Mouse (Mus musculus): ENCODE data around the gene Pphln1. TPM values are rescaled to one million over a fixed set of nuclear protein-coding genes. Genes with fewer than 3 reads are reported as not detected.
"Not testable (repeated sequence)": the region's sequence is repeated elsewhere in the genome, so short reads cannot be mapped to it uniquely, and the experiment has no call there.

Gene Pphln1
- polyA plus RNA-seq (2015; fragmentation: Nextera tagmentation; extraction: Ambion mirVana) = 48.3 and 52.2 TPM in 2 replicates

- H3K36me3 ChIP-seq = peaks cover 24% of the 10 kb centered on the region
- peak; percentile 96 for ATAC-seq (ENCODE audit: low FRiP score)
- peak within 1 kb of the TSS; percentile 97 for H3K9ac ChIP-seq
- H3K27me3 ChIP-seq = no peaks in the 10 kb centered on the region
- no peaks in the 10 kb centered on the region for H3K9me3 ChIP-seq
- peak within 1 kb of the TSS; percentile 88 for H3K4me2 ChIP-seq
- H3K4me3 ChIP-seq = peak within 1 kb of the TSS; percentile 96
- under 1% methylated on average over 98 of the region's 100 CpGs for WGBS
- H3K4me1 ChIP-seq (replicated peaks) = peaks cover 46% of the 10 kb centered on the region
- H3K27ac ChIP-seq = peak within 1 kb of the TSS; percentile 93
Observed at GRCm38 (mm10) chr15:93397826-93398698, at the start of gene Pphln1, which contains the start of gene Zcrb1. Gene Pphln1 (plus strand): TSS chr15:93398350. Gene Zcrb1 (minus strand): TSS chr15:93398334.

DNA sequence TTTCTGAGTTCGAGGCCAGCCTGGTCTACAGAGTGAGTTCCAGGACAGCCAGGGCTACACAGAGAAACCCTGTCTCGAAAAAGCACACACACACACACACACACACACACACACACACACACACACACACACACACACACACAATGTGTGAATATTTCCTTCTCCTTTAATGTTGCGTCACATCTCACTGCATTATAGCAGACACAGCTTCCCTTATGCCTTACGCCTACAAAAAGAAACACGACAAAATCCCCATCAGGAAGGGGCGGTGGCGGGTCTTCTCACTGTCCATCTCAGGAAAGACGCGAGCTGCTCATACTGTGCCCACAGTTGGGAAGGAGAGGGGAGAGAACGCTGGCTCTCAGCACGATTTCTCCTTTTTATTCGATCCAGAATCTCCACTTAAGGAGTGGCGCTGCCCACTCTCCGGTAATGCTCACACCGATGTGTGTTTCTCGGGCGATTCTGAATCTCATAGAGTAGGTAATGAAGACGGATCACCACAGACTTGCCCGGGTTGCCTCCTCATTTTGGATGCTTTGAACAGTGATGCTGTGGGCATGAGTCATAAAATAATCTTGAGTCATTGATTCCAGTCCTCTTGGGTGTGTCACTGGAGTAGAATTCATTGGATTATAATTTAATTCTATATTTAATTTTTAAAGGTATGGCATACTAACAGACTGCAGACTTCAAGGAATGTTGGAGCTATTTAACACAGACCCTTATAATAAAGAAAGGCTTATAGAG is 39.6 kb upstream of the Pphln1 start:
- 90% methylated on average over 18 of the region's 19 CpGs for WGBS

GRCm38 (mm10) chr15:93365561-93365960 is 32.6 kb upstream of the Pphln1 start:
- H3K4me1 ChIP-seq (replicated peaks) = no peaks in the 10 kb centered on the region
- H3K9ac ChIP-seq = no peak overlapping the region
- H3K4me3 ChIP-seq = no peak overlapping the region
- no peak overlapping the region for H3K4me2 ChIP-seq
- H3K9me3 ChIP-seq = no peaks in the 10 kb centered on the region
- no peak overlapping the region for H3K27ac ChIP-seq
- no peaks in the 10 kb centered on the region for H3K27me3 ChIP-seq
- no peak for ATAC-seq (ENCODE audit: low FRiP score)
- H3K36me3 ChIP-seq = no peaks in the 10 kb centered on the region
- WGBS = 91% methylated on average over 6 of the region's 6 CpGs

More for the DNA sequence above, 39.6 kb upstream of the Pphln1 start:
- no peak overlapping the region for H3K4me3 ChIP-seq
- H3K27ac ChIP-seq = no peak overlapping the region
- 0 out of 2 replicates have a peak, but pooled peaks cover 3% of the 10 kb centered on the region for H3K9me3 ChIP-seq
- no peaks in the 10 kb centered on the region for H3K36me3 ChIP-seq
- no peak for ATAC-seq (ENCODE audit: low FRiP score)
- no peak overlapping the region for H3K9ac ChIP-seq
- no peak overlapping the region for H3K4me2 ChIP-seq
- H3K27me3 ChIP-seq = no peaks in the 10 kb centered on the region
- no peaks in the 10 kb centered on the region for H3K4me1 ChIP-seq (replicated peaks)

DNA sequence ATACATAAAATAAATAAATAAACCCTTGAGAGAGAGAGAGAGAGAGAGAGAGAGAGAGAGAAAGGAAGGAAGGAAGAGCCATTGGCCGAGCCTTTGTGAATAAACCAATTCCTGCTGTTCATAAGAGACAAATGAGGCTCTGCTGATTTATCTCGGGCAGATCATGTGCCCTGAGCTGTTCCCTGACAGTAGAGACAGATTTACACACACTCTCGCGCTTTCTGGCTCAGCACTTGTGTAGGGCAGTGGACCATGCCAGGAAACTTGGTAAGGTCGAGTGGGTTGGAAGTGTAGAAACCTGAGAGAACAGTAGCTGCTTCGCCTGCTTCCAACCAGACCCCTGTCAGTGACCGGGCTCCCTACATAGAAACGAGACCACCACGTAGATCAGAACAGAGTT is 29.6 kb upstream of the Pphln1 start:
- Histone ChIP-seq H3K27ac (no peak overlapping the region), H3K27me3 (no peaks in the 10 kb centered on the region), H3K4me2 (no peak overlapping the region), H3K4me3 (no peak overlapping the region), H3K36me3 (no peaks in the 10 kb centered on the region), H3K9ac (no peak overlapping the region), H3K4me1 (replicated peaks) (no peaks in the 10 kb centered on the region), H3K9me3 (no peaks in the 10 kb centered on the region)
- 77% methylated on average over 9 of the region's 9 CpGs for WGBS
- no peak for ATAC-seq (ENCODE audit: low FRiP score)

GRCm38 (mm10) chr15:93371838-93372237 is 26.3 kb upstream of the Pphln1 start:
- Histone ChIP-seq H3K4me1 (replicated peaks) (no peaks in the 10 kb centered on the region), H3K9ac (no peak overlapping the region), H3K36me3 (no peaks in the 10 kb centered on the region), H3K27ac (no peak overlapping the region), H3K4me3 (no peak overlapping the region), H3K27me3 (no peaks in the 10 kb centered on the region), H3K9me3 (no peaks in the 10 kb centered on the region), H3K4me2 (no peak overlapping the region)
- no peak for ATAC-seq (ENCODE audit: low FRiP score)
- WGBS = 84% methylated on average over 2 of the region's 2 CpGs

DNA sequence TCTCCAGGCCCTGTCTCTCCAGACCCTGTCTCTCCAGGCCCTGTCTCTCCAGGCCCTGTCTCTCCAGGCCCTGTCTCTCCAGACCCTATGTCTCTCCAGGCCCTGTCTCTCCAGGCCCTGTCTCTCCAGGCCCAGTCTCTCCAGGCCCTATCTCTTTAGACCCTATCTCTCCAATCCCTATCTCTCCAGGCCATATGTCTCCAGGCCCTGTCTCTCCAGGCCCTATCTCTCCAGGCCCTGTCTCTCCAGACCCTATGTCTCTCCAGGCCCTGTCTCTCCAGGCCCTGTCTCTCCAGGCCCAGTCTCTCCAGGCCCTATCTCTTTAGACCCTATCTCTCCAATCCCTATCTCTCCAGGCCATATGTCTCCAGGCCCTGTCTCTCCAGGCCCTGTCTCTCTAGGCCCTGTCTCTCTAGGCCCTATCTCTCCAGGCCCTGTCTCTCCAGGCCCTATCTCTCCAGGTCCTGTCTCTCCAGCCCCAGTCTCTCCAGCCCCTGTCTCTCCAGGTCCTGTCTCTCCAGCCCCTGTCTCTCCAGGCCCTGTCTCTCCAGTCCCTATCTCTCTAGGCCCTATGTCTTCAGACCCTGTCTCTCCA is 25.5 kb upstream of the Pphln1 start:
- H3K27ac ChIP-seq; H3K4me1 ChIP-seq (replicated peaks); H3K36me3 ChIP-seq; H3K9ac ChIP-seq; H3K4me3 ChIP-seq; H3K9me3 ChIP-seq; H3K4me2 ChIP-seq; ATAC-seq (ENCODE audit: low FRiP score); H3K27me3 ChIP-seq: not testable (repeated sequence)

DNA sequence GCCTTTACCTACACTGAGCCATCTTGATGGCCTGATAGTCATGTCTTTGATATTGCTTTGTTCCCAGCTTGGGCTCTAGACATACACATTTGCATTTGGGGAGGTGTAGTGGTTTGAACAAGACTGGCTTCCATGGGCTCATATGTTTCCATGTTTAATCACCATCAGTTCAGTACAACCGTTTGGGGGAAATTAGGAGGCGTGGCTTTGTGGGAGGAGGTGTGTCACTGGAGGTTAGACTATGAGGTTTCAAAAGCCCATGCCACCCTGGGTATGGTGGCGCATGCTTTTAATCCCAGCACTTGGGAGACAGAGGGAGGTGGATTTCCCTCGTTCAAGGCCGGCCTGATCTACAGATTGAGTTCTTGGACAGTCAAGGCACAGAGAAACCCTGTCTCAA is 22.5 kb upstream of the Pphln1 start:
- no peaks in the 10 kb centered on the region for H3K4me1 ChIP-seq (replicated peaks)
- H3K9me3 ChIP-seq = no peaks in the 10 kb centered on the region
- no peak overlapping the region for H3K4me3 ChIP-seq
- ATAC-seq (ENCODE audit: low FRiP score) = no peak
- no peak overlapping the region for H3K9ac ChIP-seq
- WGBS = 91% methylated on average over 5 of the region's 5 CpGs
- no peak overlapping the region for H3K4me2 ChIP-seq
- no peaks in the 10 kb centered on the region for H3K27me3 ChIP-seq
- no peaks in the 10 kb centered on the region for H3K36me3 ChIP-seq
- H3K27ac ChIP-seq = no peak overlapping the region

DNA sequence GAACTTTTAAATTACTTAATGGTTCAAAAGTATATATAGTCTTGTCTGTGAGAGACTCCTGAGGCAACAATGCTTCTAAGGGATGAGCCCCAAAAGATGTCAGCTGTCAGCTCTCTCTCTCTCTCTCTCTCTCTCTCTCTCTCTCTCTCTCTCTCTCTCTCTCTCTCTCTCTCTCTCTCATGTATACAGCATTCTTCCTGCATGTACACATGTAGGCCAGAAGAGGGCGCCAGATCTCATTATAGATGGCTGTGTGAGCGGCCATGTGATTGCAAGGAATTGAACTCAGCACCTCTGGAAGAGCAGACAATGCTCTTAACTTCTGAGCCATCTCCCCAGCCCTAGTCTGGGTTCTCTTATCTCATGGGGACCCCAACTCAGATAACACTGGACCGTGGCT is 19.0 kb upstream of the Pphln1 start:
- Histone ChIP-seq H3K4me1 (replicated peaks) (no peaks in the 10 kb centered on the region), H3K4me3 (no peak overlapping the region), H3K9ac (no peak overlapping the region), H3K27ac (no peak overlapping the region), H3K9me3 (no peaks in the 10 kb centered on the region), H3K27me3 (no peaks in the 10 kb centered on the region), H3K36me3 (peaks cover 6% of the 10 kb centered on the region), H3K4me2 (no peak overlapping the region)
- 73% methylated on average over 3 of the region's 3 CpGs for WGBS
- no peak for ATAC-seq (ENCODE audit: low FRiP score)

DNA sequence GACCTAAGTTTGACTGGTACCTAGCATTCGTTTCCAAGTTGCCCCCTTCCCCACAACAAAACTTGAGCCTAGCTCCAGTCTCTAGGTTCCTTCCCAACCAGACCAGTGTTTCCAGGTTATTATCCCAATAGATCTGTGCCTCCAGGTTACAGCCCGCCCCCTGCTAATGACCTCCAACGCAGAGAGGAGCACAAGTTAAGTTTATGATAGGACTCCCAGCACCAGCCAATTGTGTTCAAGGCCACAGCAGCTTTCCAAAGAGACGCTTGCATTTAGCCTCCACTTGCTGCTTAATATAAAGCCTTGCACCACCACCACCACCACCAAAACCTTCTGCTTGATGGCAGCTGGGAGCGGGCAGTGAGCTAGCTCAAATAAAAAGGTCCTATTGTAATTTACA is 16.8 kb upstream of the Pphln1 start:
- no peak overlapping the region for H3K4me2 ChIP-seq
- no peaks in the 10 kb centered on the region for H3K27me3 ChIP-seq
- no peaks in the 10 kb centered on the region for H3K4me1 ChIP-seq (replicated peaks)
- no peak overlapping the region for H3K9ac ChIP-seq
- no peaks in the 10 kb centered on the region for H3K9me3 ChIP-seq
- WGBS = 77% methylated on average over 5 of the region's 5 CpGs
- H3K36me3 ChIP-seq = peaks cover 21% of the 10 kb centered on the region
- no peak for ATAC-seq (ENCODE audit: low FRiP score)
- no peak overlapping the region for H3K27ac ChIP-seq
- no peak overlapping the region for H3K4me3 ChIP-seq

DNA sequence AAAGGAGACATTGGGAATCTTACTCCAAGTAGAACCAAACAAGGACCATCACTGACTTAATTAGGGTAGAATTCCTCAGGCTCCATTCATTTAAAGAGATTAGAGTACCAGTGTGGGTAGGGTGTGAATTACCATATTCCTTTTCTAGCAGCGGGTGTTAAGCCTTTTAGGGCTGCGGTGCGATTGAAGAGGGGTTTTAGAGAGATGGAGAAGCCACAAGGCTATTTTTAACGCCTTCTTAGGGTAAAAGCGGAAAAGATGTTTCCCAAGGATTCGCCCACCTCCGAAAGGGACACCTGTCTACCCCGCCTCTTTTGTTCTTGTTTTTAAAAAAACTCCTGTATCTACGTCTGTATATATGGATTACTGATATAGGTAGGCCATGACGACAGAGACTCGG is 881 bp upstream of the Pphln1 start:
- Histone ChIP-seq H3K9ac (peak overlapping the region; percentile 97), H3K9me3 (no peaks in the 10 kb centered on the region), H3K4me3 (peak overlapping the region; percentile 96), H3K27ac (no peak overlapping the region), H3K27me3 (no peaks in the 10 kb centered on the region), H3K4me1 (replicated peaks) (peaks cover 46% of the 10 kb centered on the region), H3K4me2 (peak overlapping the region; percentile 88), H3K36me3 (peaks cover 31% of the 10 kb centered on the region)
- no peak for ATAC-seq (ENCODE audit: low FRiP score)
- under 1% methylated on average over 11 of the region's 11 CpGs for WGBS

DNA sequence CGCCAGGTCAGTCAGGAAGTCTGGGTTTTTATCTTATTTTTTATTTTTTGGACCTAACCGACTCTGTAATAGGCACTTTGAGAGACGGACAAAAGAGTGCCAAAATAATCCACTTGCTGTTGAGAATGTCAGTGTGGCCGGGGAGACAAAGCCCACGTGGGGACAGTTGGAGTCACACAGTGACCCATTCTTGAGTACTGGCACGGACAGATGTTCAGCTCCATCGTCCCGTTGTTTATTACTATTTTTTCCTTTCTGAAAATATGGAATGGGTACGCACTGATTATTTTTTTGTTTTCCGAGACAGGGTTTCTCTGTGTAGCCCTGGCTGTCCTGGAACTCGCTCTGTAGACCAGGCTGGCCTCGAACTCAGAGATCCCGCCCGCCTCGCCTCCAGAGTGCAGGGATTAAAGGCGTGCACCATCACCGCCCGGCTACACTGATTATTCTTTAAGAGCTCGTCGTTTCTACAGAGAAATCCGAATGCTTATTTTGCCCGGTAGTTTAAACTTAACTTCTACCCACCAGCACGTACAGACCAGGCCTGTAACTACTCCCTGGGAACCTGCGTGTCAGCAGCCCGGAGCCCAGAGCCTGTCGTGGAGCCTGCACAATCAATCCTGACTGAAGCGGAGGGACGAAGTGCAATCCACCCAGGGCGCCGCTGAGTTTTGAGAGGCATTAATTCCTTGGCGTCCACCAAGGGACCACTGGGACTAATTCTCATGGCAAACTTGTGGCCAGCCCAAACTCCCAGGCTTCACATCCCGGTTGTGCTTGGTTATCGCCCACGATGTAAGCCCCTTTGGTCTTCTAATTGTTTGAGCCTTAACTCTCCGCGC is 770 bp downstream of the Pphln1 start:
- Histone ChIP-seq H3K4me2 (peak overlapping the region; percentile 88), H3K4me3 (peak overlapping the region; percentile 96), H3K9me3 (no peaks in the 10 kb centered on the region), H3K36me3 (peaks cover 16% of the 10 kb centered on the region), H3K4me1 (replicated peaks) (peaks cover 46% of the 10 kb centered on the region), H3K27ac (peak overlapping the region; percentile 93), H3K9ac (peak overlapping the region; percentile 97), H3K27me3 (no peaks in the 10 kb centered on the region)
- 2% methylated on average over 36 of the region's 36 CpGs for WGBS
- ATAC-seq (ENCODE audit: low FRiP score) = 0 out of 2 replicates have a peak, but pooled peaks have one; percentile 34
